Mouse (Mus musculus): ENCODE results near the gene Clec4e. TPM values are rescaled to one million over a fixed set of nuclear protein-coding genes. Genes with fewer than 3 reads are reported as not detected.
"Not testable (repeated sequence)": the region's sequence is repeated elsewhere in the genome, so short reads cannot be mapped to it uniquely, and the experiment has no call there.

The Clec4e gene
- not detected in 2 replicates for polyA plus RNA-seq (2016; fragmentation: Nextera tagmentation; extraction: Ambion mirVana)

DNA sequence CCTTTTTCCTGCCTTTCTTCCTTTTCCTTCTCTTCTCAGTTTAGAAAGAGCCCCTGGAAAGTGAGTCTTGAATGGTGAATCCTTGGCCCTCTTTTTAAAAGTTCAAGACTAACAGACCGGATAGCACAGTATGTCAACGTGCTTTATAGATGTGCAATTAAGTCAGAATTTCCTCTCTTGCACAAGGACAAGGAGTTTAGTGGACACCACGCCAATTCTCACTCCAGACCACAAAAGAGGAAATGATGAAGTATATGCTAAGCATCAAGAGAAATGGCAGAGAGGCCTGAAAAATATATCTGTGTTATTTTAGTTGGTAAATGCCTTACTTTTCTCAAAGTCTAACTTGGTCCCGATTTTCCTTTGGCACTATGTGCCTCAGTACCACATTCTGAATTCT is at the start of gene Clec4e:
Clec4e (minus strand) TSS at position 118 of the 400 bp plus-strand sequence.
- Histone ChIP-seq H3K4me2 (replicated peaks) (no peak within 1 kb of the TSS), H3K27me3 (replicated peaks) (no peaks in the 10 kb centered on the region), H3K4me3 (no peak within 1 kb of the TSS), H3K9me3 (no peaks in the 10 kb centered on the region), H3K9ac (no peak within 1 kb of the TSS), H3K36me3 (no peaks in the 10 kb centered on the region), H3K27ac (no peak within 1 kb of the TSS), H3K4me1 (no peaks in the 10 kb centered on the region)
- ATAC-seq (ENCODE audit: low FRiP score, low read depth): no peak
- 83% methylated on average over 4 of the region's 4 CpGs for WGBS

GRCm38 (mm10) chr6:123332503-123332902 is 42.8 kb upstream of the Clec4e start:
- Histone ChIP-seq H3K9me3 (no peaks in the 10 kb centered on the region), H3K27me3 (replicated peaks) (no peaks in the 10 kb centered on the region), H3K9ac (no peak overlapping the region), H3K4me2 (replicated peaks) (no peak overlapping the region), H3K36me3 (no peaks in the 10 kb centered on the region), H3K27ac (no peak overlapping the region), H3K4me3 (no peak overlapping the region), H3K4me1 (no peaks in the 10 kb centered on the region)
- WGBS: 38% methylated on average over 2 of the region's 2 CpGs
- ATAC-seq (ENCODE audit: low FRiP score, low read depth): no peak

DNA sequence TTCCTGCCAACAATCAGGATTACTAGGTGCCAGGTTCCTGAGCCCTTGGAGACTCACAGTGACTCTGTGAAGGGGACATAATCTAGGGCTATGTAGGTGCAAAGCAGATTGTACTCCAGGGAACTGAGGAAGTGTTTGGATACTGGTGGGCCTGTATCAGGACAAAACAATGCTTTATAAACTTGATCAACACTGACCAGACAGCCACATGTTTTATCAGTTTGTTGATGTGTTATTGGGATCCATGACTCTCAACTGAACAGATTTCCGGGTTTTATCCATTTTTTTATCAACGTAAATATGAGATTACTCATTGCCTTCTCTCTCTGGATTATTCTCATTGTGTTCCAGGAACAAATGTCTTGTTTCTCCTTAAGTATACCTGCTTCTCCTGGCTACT is 18.4 kb upstream of the Clec4e start, which contains the start of gene Vmn2r19:
Vmn2r19 (plus strand) TSS at position 301 of the 400 bp plus-strand sequence.
- no peak for ATAC-seq (ENCODE audit: low FRiP score, low read depth)
- no peak within 1 kb of the TSS for H3K4me3 ChIP-seq
- no peaks in the 10 kb centered on the region for H3K27me3 ChIP-seq (replicated peaks)

DNA sequence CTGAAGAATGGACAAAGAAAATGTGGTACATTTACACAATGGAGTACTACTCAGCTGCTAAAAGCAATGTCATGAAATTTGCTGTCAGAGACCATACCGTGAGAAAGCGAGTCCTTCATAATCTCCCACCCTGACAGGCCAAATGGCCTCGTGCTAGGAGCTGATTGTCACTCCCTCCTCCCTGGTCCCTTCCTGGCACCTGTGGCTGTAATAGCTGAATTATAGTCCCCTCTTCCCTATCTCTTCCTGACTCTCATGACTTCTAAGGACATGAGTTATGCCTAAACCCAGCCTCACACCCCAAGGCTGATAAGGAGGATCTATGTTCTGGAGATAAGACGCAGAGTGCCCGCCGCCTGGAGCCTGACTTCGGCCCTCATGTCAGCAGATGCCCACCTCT is 16.6 kb upstream of the Clec4e start:
- H3K4me1 ChIP-seq; H3K9me3 ChIP-seq; H3K4me2 ChIP-seq (replicated peaks); H3K9ac ChIP-seq; H3K27me3 ChIP-seq (replicated peaks); ATAC-seq (ENCODE audit: low FRiP score, low read depth); H3K36me3 ChIP-seq; H3K27ac ChIP-seq; H3K4me3 ChIP-seq: not testable (repeated sequence)
- 88% methylated on average over 7 of the region's 7 CpGs for WGBS

More for the DNA sequence above, 18.4 kb upstream of the Clec4e start, which contains the start of gene Vmn2r19:
- no peak within 1 kb of the TSS for H3K27ac ChIP-seq
- 94% methylated on average over 2 of the region's 2 CpGs for WGBS
- H3K4me2 ChIP-seq (replicated peaks): no peak within 1 kb of the TSS
- no peaks in the 10 kb centered on the region for H3K4me1 ChIP-seq
- H3K9me3 ChIP-seq: no peaks in the 10 kb centered on the region
- no peaks in the 10 kb centered on the region for H3K36me3 ChIP-seq
- no peak within 1 kb of the TSS for H3K9ac ChIP-seq

GRCm38 (mm10) chr6:123296687-123297086 is 7.0 kb upstream of the Clec4e start:
- no peaks in the 10 kb centered on the region for H3K4me1 ChIP-seq
- H3K27ac ChIP-seq: no peak overlapping the region
- no peak overlapping the region for H3K4me2 ChIP-seq (replicated peaks)
- no peaks in the 10 kb centered on the region for H3K36me3 ChIP-seq
- H3K4me3 ChIP-seq: no peak overlapping the region
- H3K27me3 ChIP-seq (replicated peaks): no peaks in the 10 kb centered on the region
- H3K9ac ChIP-seq: no peak overlapping the region
- H3K9me3 ChIP-seq: no peaks in the 10 kb centered on the region
- ATAC-seq (ENCODE audit: low FRiP score, low read depth): no peak
- 73% methylated on average over 1 of the region's 1 CpGs for WGBS

DNA sequence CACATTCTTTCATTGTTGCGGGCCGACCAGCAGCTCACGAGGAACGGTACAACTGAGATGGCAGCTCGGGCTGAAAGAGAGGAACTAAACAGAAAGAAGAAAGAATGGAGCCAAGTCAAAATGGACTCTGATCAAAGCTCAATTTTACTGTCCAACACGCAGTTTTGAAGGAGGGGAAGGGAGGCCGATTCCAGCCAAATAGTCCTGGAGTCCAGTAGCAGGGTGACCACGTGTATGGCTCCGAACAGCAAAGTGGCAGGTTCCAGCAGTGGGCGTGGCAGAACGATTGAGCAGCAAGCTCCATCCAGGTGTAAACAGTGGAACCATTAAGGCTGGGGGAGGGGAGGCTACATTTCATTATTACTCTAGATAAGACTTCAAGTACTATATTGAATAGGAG is 3.8 kb upstream of the Clec4e start:
- H3K27ac ChIP-seq; H3K27me3 ChIP-seq (replicated peaks); H3K9me3 ChIP-seq; H3K4me2 ChIP-seq (replicated peaks); H3K36me3 ChIP-seq; H3K4me1 ChIP-seq; H3K4me3 ChIP-seq; H3K9ac ChIP-seq; ATAC-seq (ENCODE audit: low FRiP score, low read depth): not testable (repeated sequence)
- 90% methylated on average over 11 of the region's 11 CpGs for WGBS

- Histone ChIP-seq H3K4me3 (no peak overlapping the region), H3K27ac (no peak overlapping the region), H3K4me2 (replicated peaks) (no peak overlapping the region), H3K9me3 (no peaks in the 10 kb centered on the region), H3K36me3 (no peaks in the 10 kb centered on the region), H3K4me1 (no peaks in the 10 kb centered on the region), H3K27me3 (replicated peaks) (no peaks in the 10 kb centered on the region), H3K9ac (no peak overlapping the region)
- WGBS: 98% methylated on average over 1 of the region's 1 CpGs
- ATAC-seq (ENCODE audit: low FRiP score, low read depth): no peak
These were observed 3.2 kb upstream of the Clec4e start for GRCm38 (mm10) chr6:123292751-123293400.

GRCm38 (mm10) chr6:123288931-123289330 is 739 bp downstream of the Clec4e start:
- Histone ChIP-seq H3K4me2 (replicated peaks) (no peak overlapping the region), H3K9me3 (no peaks in the 10 kb centered on the region), H3K4me3 (no peak overlapping the region), H3K9ac (no peak overlapping the region), H3K27me3 (replicated peaks) (no peaks in the 10 kb centered on the region), H3K4me1 (no peaks in the 10 kb centered on the region), H3K36me3 (no peaks in the 10 kb centered on the region), H3K27ac (no peak overlapping the region)
- ATAC-seq (ENCODE audit: low FRiP score, low read depth): no peak
- 90% methylated on average over 10 of the region's 10 CpGs for WGBS

DNA sequence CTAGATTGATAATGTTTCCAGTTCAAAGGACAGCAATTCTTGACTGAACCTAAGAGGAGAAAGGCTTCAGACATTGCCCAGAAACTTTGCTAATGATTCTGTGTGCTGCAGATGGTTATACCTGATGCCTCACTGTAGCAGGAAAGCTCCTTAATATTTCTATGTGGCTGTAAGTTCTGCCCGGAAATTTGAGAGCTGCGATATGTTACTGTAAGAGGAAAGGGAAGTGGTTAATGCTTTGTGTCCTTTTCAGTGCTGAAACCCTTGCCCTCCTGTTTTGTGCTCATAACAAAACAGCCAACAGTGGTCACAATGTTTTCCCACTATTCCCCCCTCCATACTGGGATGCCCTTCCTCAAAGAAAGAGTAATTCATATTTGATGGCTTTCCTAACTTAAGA is 3.4 kb downstream of the Clec4e start:
- Histone ChIP-seq H3K36me3 (no peaks in the 10 kb centered on the region), H3K27me3 (replicated peaks) (no peaks in the 10 kb centered on the region), H3K4me1 (no peaks in the 10 kb centered on the region), H3K4me3 (no peak overlapping the region), H3K4me2 (replicated peaks) (no peak overlapping the region), H3K9me3 (no peaks in the 10 kb centered on the region), H3K27ac (no peak overlapping the region), H3K9ac (no peak overlapping the region)
- 97% methylated on average over 2 of the region's 2 CpGs for WGBS
- ATAC-seq (ENCODE audit: low FRiP score, low read depth): no peak

DNA sequence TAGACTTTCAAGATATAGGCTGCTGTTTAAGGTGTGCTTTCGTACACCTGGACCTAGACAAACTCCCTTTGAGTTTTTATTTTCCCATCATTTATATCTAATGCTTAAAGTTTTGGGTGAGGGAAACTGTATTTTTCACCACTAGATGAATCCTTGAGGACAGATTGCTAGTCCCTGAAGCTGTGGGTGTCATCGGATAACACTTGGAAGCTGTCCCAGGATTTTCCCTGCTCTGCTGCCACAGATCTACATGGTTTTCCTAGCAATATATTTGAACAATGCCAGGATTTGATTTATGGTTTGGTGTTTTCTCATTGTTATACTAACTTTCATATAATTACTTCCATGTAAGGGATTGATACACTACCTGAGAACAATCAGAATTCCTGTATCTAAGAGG is 10.2 kb downstream of the Clec4e start:
- H3K36me3 ChIP-seq: no peaks in the 10 kb centered on the region
- 89% methylated on average over 2 of the region's 2 CpGs for WGBS
- no peaks in the 10 kb centered on the region for H3K27me3 ChIP-seq (replicated peaks)
- H3K9ac ChIP-seq: no peak overlapping the region
- no peak overlapping the region for H3K4me2 ChIP-seq (replicated peaks)
- no peak for ATAC-seq (ENCODE audit: low FRiP score, low read depth)
- H3K4me1 ChIP-seq: no peaks in the 10 kb centered on the region
- H3K4me3 ChIP-seq: no peak overlapping the region
- H3K27ac ChIP-seq: no peak overlapping the region
- no peaks in the 10 kb centered on the region for H3K9me3 ChIP-seq

DNA sequence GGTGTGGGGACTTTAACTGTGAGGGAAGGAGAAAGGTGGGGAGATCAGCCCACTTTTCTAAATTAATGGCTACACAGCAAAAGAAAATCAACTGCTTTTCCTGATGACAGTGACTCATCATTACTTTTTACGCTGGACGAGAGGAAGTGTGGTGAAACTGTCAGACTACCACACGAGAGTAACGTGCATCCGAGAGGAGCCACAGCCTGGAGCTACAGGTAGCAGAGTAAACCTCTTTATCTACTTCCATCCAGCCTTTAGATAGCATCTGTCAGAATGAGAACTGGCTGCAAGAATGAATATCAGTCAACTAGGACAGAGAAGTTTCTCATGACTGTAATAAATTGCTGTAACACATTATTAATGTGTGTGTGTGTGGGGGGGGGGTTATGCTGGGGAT is 22.7 kb downstream of the Clec4e start:
- Histone ChIP-seq H3K36me3 (no peaks in the 10 kb centered on the region), H3K4me2 (replicated peaks) (no peak overlapping the region), H3K9me3 (no peaks in the 10 kb centered on the region), H3K27me3 (replicated peaks) (no peaks in the 10 kb centered on the region), H3K9ac (no peak overlapping the region), H3K27ac (no peak overlapping the region), H3K4me1 (no peaks in the 10 kb centered on the region), H3K4me3 (no peak overlapping the region)
- WGBS: 91% methylated on average over 5 of the region's 5 CpGs
- ATAC-seq (ENCODE audit: low FRiP score, low read depth): no peak

- Histone ChIP-seq H3K9ac (no peak overlapping the region), H3K4me2 (replicated peaks) (no peak overlapping the region), H3K9me3 (no peaks in the 10 kb centered on the region), H3K4me1 (no peaks in the 10 kb centered on the region), H3K36me3 (no peaks in the 10 kb centered on the region), H3K27ac (no peak overlapping the region), H3K4me3 (no peak overlapping the region), H3K27me3 (replicated peaks) (no peaks in the 10 kb centered on the region)
- ATAC-seq (ENCODE audit: low FRiP score, low read depth): no peak
- 86% methylated on average over 4 of the region's 4 CpGs for WGBS
These were observed 23.9 kb downstream of the Clec4e start for GRCm38 (mm10) chr6:123265809-123266208.

DNA sequence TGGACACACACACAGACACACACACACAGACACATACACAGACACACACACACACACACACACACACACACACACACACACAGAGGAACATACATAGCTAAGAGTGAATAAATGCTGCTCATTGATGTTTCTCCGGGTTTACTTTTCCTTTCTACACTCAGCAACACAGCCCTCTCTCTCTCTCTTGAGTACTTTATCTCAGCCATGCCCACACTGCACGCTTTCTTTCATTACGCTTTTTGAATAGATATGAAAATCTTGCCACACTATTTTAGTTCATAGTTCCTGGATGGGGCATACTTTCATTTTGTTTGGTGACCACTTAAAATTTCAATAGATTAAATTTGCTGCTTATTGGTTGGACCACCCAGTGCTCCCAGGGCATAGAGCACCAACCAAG is 25.5 kb downstream of the Clec4e start:
- Histone ChIP-seq H3K4me3 (no peak overlapping the region), H3K4me2 (replicated peaks) (no peak overlapping the region), H3K9ac (no peak overlapping the region), H3K4me1 (no peaks in the 10 kb centered on the region), H3K9me3 (no peaks in the 10 kb centered on the region), H3K36me3 (no peaks in the 10 kb centered on the region), H3K27ac (no peak overlapping the region), H3K27me3 (replicated peaks) (no peaks in the 10 kb centered on the region)
- 94% methylated on average over 3 of the region's 3 CpGs for WGBS
- ATAC-seq (ENCODE audit: low FRiP score, low read depth): no peak
